Mouse (Mus musculus): ENCODE measurements around the gene Mcts2. TPM values are rescaled to one million over a fixed set of nuclear protein-coding genes. Genes with fewer than 3 reads are reported as not detected.
"Not testable (repeated sequence)": the region's sequence is repeated elsewhere in the genome, so short reads cannot be mapped to it uniquely, and the experiment has no call there.

Gene Mcts2
- 10 to 100 TPM; 16.2 to 16.5 TPM for total RNA-seq (2021)

DNA sequence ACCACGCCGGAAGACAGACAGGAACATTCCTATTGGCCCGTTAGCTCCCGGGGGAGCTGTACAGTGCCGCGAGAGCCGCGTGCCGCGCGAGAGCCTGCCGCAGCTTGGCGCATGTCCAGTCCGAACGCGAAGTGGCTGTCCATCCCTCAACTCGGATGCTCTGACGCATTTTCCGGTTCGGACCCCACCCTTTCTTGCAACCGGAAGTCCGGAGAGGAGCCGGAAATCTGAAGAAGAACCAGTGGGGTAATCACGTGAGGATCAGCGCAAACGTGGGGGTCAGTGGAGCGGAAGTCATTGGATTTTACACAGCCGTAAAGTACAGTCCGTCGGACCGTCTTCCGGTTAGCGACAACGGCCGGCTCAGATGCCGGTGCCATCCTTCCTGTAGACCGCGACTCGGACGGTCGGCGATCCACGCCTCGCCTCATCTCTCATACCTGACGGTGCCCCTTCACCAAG, at the start of gene Mcts2:
Gene Mcts2, plus strand, starts transcription at position 230 of the 462 bp plus-strand sequence.
- intact Hi-C loops (cut with DNase I), result no loop called here
- peak; percentile 91 to 93 for DNase-seq

DNA sequence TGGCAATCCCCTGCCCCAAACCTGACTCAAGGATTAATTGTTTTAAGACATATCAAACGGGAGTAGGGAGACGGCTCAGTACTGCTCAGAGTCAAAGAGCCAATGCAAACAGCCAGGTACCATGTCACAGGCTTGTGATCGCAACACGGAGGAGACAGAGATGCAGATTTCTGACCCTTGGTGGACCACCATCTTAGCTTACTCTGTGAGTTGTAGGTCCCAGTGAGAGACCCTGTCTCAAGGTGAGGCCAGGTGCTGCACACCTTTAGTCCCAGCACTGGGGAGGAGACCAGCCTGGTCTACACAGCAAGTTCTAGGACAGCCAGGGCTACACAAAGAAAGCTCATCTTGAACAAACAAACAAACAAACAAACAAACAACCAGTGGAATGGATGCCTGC, 49.5 kb upstream of the Mcts2 start:
- no peak for DNase-seq

DNA sequence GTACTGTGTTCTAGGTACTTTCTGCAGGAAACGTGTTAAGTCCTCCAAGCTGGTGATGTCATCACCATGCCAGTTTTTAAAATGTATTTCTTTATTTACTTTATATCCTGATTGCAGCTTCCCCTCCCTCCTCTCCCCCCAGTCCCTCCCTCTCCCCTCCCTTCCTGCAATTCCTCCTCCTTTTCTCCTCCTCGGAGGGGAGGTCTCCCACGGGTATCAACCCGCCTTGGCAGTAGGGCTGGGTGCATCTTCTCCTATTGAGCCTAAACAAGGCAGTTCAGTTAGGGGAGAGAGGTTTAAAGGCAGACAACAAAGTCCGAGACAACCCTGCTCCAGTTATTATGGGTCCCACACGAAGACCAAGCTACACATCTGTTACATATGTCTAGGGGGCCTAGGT, 48.0 kb upstream of the Mcts2 start:
- no peak for DNase-seq
- intact Hi-C loops (cut with DNase I), result no loop called here

More for the DNA sequence above, 49.5 kb upstream of the Mcts2 start:
- intact Hi-C loops (cut with DNase I), result no loop called here

DNA sequence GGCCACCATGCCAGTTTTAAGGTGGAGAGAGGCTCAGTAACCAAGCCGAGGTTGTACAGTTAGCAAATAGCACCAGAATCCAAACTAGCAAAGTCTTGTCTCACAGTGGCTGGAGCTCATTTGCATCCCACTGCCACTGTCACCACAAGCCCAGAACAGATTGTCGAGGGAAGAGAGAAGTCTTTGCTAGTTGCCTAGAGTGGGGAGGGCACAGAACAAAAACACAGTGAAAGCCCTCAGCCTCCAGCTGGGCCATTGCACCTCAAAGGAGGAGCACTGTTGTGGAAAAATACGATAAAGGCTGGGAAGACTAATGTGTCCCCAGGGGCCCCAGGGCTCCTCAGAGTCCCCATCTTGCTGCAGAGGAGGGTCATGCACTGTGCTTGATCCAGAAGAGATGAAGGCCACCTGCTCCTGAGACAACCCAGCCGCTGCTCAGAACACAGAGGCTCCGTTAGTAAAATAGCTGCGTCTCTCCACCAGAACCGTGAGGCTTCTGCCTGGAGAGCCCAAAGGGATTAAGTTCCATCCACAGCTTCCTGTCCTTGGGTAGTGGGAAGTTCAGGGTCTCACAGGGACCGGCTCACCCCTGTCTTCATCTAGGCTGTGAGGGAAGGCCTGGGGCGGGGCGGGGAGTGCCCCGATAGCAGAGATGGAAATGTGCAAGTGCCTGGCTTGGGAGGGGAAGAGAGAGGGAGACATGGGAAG, 47.3 kb upstream of the Mcts2 start:
- intact Hi-C loops (cut with DNase I), result no loop called here
- peak; percentile 50 to 59 for DNase-seq

DNA sequence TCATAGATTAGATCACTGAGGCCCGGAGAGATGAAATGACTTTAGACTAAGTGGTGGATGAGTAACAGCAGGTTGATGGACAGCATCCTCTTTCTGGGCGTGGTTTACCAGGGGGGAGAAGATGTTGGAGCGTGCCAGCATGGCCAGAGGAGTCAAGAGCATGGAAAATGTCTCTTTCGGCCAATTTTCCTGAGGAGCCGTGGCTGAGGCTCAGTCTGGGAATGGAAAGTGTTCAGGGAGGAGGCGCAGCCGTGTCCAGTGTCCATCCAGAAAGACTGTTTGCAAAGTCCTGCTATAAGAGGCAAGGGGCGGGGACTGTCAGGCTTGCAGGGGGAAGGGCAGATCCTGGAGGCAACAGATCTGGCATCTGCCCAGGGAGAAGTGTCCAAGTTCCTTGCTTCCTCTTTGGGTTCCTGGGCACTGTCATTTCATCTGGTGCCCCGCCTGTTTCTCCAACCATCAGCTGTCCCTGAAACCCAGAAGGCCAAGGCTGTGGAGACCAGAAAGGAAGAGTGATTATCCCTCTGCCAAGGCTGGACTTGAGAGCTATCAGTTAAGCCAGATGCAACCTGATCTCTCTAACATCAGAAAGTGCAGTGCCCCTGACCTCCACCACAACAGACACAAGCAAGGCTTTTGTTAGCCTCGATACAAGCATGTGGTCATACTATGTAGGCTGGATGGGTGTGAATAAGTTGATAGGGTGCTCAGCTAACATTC, 33.8 kb upstream of the Mcts2 start:
- peak in 1 of 2 experiments; percentile 57 for DNase-seq
- intact Hi-C loops (cut with DNase I), result no loop called here

DNA sequence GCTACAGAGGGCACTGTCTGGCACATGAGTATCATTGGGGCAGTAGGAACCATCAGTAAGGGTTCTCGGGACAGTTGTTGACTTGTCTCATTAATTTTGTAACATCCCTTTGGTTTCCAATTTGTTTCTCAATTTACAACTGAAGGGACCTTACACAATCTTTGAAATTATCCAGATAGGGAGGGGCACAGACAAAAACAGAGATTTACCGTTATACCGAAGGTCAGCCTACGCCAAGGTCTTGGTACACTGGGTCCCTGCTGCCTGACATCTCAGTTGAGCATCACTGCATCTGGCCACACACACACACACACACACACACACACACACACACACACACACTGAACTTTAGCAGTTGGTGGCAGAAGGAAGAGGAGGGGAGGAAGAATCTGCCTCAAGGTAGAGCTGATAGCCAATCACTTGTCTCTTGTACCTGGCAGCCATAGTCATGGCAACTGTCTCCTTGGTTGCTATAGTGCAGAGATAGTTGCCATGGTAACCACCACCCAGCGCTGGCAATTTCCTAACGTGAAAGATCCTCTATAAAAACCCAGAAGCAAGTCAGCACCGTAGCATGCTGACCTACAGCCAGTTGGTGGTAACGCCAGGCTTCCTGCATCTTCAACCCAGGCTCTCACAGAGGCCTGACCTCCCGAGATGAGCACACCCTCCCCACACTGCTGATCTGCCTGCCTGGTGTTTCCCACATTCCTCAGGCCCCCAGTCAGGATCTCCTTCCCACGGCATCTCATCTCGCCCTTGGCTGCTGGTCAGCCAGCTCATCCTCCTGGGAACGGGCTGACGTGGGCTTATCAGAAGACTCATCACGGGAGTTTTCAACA, 32.7 kb upstream of the Mcts2 start:
- intact Hi-C loops (cut with DNase I), result no loop called here
- no peak for DNase-seq

DNA sequence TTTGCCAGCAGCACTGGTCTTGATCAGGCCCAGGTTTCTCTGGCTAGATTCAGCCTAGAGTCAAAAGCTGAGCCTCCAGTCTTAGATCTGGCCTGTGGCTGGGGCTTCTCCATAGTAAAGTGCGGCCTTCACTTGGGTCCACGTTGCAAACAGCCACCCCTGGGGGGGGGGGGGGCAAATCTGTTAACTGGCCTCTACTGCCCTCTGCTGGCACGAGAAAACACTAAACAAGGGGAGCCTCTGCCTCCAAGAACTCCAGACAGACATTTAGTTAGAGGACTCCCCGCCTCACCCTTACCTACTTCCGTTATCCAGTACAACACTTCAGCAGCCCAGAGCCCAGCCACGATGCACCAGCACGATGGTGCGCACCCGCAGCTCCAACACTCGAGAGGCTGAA, 29.4 kb upstream of the Mcts2 start:
- intact Hi-C loops (cut with DNase I), result loop anchor here (1.0 kb wide), 1 partner anchor 42 kb away; no protein-coding TSS in a partner anchor
- DNase-seq, result peak in 1 of 2 experiments; percentile 61

DNA sequence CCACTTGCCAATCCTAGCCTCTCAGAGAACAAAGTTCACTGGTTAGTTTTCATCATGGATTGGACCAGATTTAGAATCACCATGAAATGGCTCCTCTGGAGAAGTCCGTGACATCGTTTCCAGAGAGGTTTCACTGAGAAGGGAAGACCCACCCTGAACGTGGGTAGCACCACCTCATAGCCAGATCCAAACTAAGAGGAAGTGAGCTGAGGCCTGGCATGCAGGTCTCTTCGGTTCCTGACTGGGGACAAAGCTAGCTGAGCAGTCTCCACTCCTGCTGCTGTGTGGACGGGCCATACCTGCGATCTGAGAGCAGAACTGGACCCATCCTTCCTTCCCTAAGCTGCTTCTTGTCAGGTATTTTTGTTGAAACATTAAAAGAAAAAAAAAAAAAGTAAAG, 25.7 kb upstream of the Mcts2 start:
- no peak for DNase-seq

DNA sequence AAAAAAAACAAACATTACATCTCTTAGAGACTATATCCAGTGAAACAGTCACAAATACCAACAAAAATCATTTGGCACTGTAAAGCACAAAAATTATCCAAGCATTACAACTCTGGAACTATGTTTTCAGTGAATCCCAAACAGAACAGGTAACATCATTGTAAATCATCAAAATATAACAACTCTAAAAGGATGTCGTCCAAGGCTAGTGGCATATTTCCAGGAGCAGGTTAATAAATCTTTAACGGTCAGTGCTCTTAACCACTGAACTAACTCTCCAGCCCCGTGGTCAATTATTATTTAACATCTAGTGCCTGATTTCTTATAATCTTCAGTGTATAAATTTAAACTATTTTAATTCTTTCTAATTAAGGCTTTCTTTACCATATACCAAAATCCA, 20.6 kb upstream of the Mcts2 start:
- DNase-seq; intact Hi-C loops (cut with DNase I): not testable (repeated sequence)

More for the DNA sequence above, 25.7 kb upstream of the Mcts2 start:
- intact Hi-C loops (cut with DNase I), result no loop called here

DNA sequence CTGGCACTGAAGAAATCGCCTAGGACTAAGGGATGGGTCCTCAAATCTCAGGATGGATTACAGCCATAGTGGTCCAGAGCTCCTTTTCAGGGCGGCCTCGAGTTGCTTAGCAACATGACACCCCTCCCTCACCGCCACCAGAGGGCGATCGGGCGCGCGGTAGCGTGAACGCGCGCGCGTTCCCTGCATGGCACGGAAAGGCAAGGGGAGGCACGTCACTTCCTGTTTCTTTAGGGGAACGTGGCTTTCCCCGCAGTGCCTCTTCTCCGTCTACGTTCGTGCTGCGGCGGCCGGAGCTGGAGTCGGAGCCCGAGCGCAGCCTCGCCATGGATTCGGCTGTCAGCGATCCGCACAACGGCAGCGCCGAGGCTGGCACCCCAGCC, 17.6 kb upstream of the Mcts2 start, which contains the start of gene H13:
Gene H13, plus strand, starts transcription at position 206 of the 383 bp plus-strand sequence.
- intact Hi-C loops (cut with DNase I), result no loop called here

DNA sequence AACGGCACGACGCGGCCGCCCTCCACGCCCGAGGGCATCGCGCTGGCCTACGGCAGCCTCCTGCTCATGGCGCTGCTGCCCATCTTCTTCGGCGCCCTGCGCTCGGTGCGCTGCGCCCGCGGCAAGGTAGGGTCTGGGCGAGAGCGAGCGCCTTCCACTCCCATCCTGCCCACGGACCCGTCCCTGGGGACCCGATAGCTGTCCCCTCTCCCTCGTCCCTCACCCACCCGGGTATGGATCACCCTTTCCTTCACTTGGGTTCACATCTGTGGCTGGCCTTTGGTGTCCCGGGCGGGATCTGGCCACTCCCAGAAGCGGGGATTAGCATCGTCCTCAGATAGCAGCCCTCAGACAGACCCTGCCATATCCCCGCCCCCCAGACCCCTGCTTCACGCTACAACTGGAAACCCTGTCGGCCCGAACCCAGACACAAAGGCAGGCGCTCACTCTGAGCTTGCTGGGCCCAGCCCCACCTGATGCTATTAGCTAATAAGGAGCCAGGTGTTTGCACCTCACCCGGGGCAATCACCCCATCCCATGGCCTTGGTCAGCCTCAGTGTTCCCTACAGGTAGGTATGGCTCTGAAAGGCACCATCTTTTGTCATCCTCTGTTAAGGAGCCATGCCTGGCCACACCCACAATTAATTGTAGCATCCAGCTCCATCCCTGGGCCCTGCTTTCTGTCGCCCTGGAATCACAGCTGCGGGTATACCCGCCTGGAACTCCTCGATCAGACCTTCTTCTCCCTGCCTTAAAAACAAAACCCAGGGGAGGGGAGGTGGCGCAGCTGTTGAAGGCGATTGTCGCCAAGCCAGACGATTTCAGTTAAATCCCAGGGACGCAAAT, 17.0 kb upstream of the Mcts2 start:
- DNase-seq, result no peak
- intact Hi-C loops (cut with DNase I), result loop anchor here (2.0 kb wide), 1 partner anchor 19 kb away; no protein-coding TSS in a partner anchor

More for the DNA sequence above, 17.6 kb upstream of the Mcts2 start, which contains the start of gene H13:
- DNase-seq, result peak; percentile 91 to 94

DNA sequence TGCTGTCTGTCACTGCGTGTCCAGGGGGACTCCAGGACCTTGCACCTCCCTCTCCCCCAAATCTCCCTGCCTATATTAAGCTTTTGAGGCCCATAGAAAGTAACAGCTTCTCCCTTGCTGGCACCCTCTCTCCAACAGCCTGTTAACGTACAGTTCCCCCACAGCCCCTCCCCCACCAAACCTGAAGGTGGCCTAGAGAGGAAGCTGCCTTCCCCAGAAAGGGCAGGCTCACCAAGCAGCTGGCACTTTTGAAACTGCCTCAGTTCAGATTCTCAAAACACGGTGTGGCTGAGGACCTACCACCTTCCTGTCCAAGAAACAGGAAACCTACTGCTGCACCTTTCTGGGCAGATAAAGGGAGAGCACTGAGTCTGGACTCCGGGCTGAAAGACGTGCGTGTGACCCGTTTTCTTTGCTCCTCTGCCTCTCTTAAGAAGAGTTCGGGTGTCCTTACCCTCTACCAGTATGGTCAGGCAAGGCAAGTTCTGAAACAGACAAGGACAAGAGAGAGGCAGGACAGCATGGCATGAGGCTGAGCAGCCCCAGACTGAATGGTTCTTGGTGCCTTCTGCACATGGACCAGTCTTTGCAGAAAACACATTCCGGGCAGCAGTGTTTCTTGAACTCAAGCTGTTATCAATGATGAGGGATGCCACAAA, 15.7 kb upstream of the Mcts2 start:
- intact Hi-C loops (cut with DNase I), result loop anchor here (2.0 kb wide), 1 partner anchor 18 kb away; no protein-coding TSS in a partner anchor
- DNase-seq, result no peak

DNA sequence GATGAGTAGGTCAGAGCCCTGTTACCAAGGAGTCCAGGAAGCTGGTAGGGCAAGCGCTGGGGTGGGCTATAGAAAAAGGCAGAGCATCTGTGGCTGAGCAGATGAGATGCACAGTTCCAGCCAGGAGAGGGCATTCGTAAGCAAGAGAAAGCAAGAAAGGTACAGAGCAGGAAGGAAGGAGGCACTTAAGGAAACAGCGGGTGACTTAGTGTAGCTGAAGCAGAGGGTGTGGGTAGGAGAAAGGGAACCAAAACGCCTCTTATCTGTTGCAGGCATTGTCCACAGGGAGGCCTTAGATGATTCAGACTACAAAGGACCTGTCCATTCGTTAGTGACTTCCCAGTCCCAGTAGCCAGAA, 15.2 kb upstream of the Mcts2 start:
- no peak for DNase-seq
- intact Hi-C loops (cut with DNase I), result loop anchor here (2.0 kb wide), 1 partner anchor 17 kb away; no protein-coding TSS in a partner anchor

DNA sequence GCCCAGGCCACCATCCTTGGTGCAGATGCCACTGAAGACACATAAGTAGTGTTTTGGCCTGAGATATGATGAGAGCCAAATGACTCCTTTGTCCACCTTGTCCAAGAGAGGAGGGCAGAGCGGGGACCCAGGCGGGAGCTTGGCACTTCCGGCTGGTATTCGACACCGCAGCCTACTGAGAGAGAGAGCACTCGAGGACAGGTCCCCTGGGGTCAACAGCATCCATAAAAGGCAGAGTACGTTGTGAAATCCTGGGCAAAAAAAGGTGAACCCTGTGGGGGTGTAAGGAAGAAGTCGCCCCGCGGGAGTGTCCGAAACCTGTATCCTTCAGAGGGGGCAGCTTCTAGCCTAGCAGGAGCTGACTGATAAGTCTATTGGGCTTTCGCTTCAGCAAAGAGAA, 14.7 kb upstream of the Mcts2 start:
- DNase-seq, result no peak
- intact Hi-C loops (cut with DNase I), result no loop called here

DNA sequence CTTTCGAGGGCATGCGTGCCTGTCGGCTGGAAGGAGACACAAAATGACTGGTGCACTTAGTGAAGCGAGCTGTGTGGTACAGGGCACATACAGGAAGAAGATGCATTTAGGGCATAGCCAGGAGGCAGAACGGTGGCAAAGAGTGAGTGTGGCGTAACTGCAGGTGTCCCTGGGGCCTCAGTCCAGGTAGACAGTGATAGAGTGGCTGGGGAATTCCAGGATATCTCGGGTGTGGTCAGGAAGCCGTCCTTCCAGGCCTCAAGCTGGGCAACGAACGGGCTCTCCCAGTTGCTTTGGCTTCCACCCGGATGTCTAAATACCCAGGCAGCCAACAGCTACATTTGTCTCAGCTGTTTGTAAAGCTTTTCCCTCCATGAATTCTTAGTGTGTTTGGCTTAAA, 12.7 kb upstream of the Mcts2 start:
- no peak for DNase-seq
- intact Hi-C loops (cut with DNase I), result no loop called here

DNA sequence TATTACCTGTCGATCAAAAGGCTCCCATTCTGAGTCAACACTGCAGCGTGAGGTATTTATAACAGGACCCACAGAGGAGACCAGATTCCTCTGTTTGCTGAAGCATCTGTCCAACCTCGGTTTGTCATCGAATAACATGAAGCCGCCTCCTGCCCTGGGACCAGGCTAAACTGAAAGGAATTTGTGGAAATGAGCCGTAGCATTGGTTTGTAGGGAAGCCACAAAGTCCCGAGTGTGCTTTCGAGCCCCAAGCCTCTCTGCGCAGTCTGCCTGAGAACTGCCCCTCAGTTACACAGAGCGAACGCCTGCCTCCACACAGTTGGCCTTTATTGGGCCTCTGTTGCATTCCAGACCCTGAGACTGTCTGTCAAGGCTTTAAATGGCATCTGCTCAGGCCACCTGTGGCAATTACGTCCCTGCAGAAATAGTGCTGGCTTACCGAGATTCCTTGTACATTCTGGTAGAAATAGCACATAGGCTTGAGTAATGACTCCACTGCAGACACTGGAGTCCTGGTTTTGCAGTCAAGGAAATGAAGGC, 11.5 kb upstream of the Mcts2 start:
- no peak for DNase-seq
- intact Hi-C loops (cut with DNase I), result no loop called here

DNA sequence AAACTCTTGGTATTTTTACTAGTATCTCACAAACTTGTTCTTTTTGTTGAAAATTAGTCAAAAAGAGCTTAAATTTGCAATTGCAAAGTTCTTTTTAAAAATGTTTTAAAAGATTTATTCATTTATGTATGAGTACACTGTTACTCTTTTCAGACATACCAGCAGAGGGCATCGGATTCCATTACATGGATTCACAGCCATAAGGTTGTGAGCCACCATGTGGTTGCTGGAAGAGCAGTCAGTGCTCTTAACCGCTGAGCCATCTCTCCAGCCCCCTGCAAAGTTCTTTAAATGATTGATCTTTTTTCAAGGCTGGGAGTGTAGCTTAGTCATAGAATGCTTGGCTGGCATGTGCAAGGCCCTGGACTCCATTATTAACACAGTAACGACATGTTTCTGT, 8.5 kb upstream of the Mcts2 start:
- no peak for DNase-seq
- intact Hi-C loops (cut with DNase I), result no loop called here

DNA sequence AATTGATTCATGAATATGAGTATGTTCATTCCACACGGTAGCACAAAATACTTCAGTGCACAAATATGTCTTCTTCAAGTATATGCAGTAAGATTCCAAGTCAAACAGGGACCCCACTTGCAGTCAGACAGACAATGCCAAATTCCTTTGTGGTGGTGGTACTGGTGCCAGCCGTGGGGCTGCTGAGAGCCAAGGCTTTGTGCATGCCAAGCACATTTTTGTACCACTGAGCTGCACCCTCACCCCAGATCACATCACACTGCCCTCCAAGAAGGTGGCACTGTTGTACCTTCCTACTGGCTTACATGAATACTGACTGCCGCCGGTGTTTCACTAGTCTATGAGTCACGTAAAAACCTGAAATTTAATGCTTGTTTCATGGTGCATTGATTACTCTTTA, 7.9 kb upstream of the Mcts2 start:
- intact Hi-C loops (cut with DNase I), result no loop called here
- DNase-seq, result no peak

DNA sequence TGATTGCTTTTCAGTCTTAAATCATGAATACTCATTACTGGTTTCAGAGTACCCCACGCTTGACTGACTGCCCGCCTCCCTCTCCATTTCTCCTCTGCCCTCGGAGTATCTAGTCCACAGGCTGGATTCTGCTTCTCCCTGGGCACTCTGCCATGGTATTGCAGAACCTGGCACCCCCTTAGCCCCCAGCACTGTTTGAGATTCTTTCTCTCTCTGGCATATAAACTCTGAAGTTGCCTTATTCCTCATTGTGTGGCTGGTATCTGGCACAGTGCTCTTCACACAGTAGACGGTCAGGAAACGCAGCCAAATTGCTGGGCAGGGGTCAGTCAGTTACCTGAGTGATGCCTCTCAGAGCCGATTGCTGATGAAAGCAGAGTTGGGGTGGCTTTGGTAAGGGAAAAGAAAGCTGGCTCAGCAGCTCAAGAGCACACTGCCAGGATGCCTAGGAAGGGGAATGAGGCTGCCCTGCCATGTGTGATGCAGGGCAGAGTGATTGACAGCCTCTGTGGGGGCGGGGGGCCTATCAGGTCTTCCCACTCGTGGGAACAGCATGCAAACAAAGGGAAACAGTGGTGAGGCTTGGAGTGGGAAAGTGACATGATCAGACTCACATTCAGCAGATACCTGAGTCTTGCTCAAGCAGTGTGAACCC, 7.0 kb upstream of the Mcts2 start:
- intact Hi-C loops (cut with DNase I), result no loop called here
- no peak for DNase-seq

Measured in heart, postnatal 36 days (tissue).